Mouse (Mus musculus) spleen, adult 2 months (tissue): Measurements from ENCODE around the gene Cybrd1. TPM values are rescaled to one million over a fixed set of nuclear protein-coding genes. Genes with fewer than 3 reads are reported as not detected.

Source experiments
- DNase-seq, 2 experiments: peaks; one replicate each; pipeline versions ENCODE4 v3.0.0 to v3.0.0-alpha.2; 2012 to 2021; ENCODE audit warnings: low spot score in 2 of 2, low read depth in 1 of 2
- H3K27ac ChIP-seq: fragments of 200-500 bp; 2 replicates; pipeline ENCODE4 v1.5.1; 2012; ENCODE audit warnings: low read length, inconsistent platforms; ENCODE audit not compliant: insufficient read depth
- H3K27me3 ChIP-seq: fragments of 200-500 bp; 2 replicates; pipeline ENCODE4 v1.6.1; 2012; ENCODE audit warnings: mild to moderate bottlenecking, moderate library complexity, low read length, inconsistent platforms; ENCODE audit not compliant: control insufficient read depth, insufficient read depth
- H3K36me3 ChIP-seq: fragments of 200-500 bp; 2 replicates; pipeline ENCODE4 v1.6.1; 2012; ENCODE audit warnings: mild to moderate bottlenecking, low read length, inconsistent platforms; ENCODE audit not compliant: control insufficient read depth, insufficient read depth
- H3K4me1 ChIP-seq: fragments of 200-500 bp; 2 replicates; pipeline ENCODE4 v1.6.1; 2011; ENCODE audit warnings: inconsistent platforms; ENCODE audit not compliant: control insufficient read depth, insufficient read depth, insufficient read length
- H3K4me3 ChIP-seq: fragments of 200-500 bp; 2 replicates; pipeline ENCODE4 v1.5.1; 2011; ENCODE audit warnings: mild to moderate bottlenecking, inconsistent platforms; ENCODE audit not compliant: insufficient read depth, insufficient read length; ENCODE audit errors: extremely low read depth
- CTCF ChIP-seq: fragments of 200-500 bp; IDR thresholded peaks from 2 replicates; pipeline ENCODE4 v1.5.1; 2011; ENCODE audit warnings: mild to moderate bottlenecking, inconsistent platforms; ENCODE audit not compliant: insufficient read depth, insufficient read length, insufficient replicate concordance; ENCODE audit errors: extremely low read depth
- POLR2A ChIP-seq: fragments of 200-500 bp; IDR thresholded peaks from 2 replicates; pipeline ENCODE4 v1.6.1; 2011; ENCODE audit warnings: low read depth, low read length, inconsistent platforms
- WGBS: fragments of 180-500 bp; shearing (Covaris S2); methylation state at CpG from one replicate; pipeline ENCODE4 v1.1.7; 2018; 5-methylcytosine and 5-hydroxymethylcytosine counted together
- polyA plus RNA-seq: library from polyadenylated mRNA; depleted of rRNA; stranded (reverse); fragments of >200 nt; gene quantifications from 2 replicates; pipeline ENCODE4 v1.2.3, GENCODE M21; 2012

Gene Cybrd1
- polyA plus RNA-seq, 1 experiment: 1.1 TPM

DNA sequence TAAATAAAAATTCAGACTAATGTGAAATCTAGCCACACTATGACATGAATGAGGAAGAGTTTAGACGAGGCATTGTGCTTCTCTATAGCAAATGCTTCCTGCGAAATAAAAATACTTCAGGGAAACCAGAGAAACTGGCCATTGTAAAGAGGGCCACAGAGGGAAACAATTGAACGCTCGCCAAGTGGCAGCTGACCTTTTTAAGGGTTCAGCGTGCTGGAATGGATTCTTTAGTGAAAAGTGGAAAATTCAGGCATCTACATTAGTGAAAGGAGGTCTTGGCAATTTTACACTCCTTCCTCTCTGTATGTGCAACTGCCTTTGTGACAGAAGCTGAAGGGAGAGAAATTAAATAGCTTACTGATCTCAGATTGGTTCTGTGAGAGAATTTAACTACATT is 3.7 kb downstream of the Cybrd1 start:
- 52% methylated on average over 5 of the region's 5 CpGs for WGBS
- H3K27ac ChIP-seq: no peak overlapping the region
- TF ChIP-seq CTCF (no peak), POLR2A (no peak)

DNA sequence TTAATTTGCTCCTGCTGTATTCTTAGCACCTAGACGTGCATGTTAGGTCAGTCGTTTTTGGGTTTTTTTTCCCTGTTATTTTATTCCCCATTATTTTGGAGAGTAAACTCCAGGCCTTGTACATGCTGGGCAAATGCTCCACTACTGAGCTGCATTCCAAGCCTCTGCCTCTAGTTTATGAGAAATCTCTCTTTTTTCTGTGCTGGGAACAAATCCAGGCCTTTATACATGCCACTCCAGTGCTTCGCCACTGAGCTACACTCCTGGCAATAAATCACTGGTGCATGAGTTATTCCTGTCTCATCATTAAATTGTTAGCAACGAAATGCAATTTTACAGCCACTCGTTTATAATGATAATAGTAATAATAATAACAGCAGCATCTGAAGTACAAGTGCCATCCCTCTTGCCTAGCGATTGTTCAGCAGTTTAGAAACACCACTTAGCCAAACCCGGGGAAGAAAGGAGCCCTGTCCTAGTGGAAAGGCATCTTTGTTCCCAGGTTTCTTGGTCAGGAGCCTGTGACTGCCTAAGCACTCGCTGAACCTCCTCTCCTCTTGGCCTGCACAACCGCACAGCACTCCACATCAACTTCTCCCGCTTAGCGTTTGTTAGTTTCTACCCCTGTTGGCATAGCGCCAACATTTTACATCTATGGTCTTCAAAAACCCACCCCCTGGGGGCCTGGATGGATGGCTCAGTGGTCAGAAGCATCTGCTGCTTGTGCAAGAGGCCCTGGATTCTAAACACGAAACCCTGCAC is 4.7 kb downstream of the Cybrd1 start:
- Histone ChIP-seq H3K27me3 (peaks cover 11% of the 10 kb centered on the region; the same call in 1 of the 2 replicates), H3K36me3 (no peaks in the 10 kb centered on the region), H3K4me3 (no peak overlapping the region), H3K4me1 (peaks cover 4% of the 10 kb centered on the region), H3K27ac (no peak overlapping the region)
- DNase-seq: no peak
- TF ChIP-seq CTCF: no peak
- TF ChIP-seq POLR2A: no peak
- WGBS: 88% methylated on average over 13 of the region's 13 CpGs

More for the DNA sequence above, 3.7 kb downstream of the Cybrd1 start:
- Histone ChIP-seq H3K4me1 (peaks cover 4% of the 10 kb centered on the region), H3K27me3 (peaks cover 12% of the 10 kb centered on the region; the same call in 1 of the 2 replicates), H3K4me3 (no peak overlapping the region), H3K36me3 (no peaks in the 10 kb centered on the region)
- DNase-seq: no peak

DNA sequence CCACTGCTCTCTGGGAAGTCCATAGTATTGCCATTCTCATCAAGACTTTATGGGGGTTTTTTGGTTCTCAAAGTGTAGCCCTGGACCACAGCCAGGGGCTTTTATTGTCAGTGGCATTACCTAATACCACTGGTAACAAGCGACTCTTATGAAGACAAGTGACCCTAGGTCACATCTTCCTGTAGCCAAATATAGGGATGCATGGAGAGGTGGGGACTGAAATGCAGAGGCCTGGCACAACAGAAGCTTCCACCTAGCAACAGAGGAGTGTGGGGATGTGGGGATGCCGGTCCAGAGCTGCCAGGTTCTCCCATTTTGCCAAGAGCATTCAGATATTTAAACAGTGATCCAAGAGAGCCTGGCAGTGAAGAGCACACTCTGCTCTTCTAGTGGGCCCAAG is 5.9 kb downstream of the Cybrd1 start:
- Histone ChIP-seq H3K36me3 (no peaks in the 10 kb centered on the region), H3K27ac (no peak overlapping the region), H3K4me1 (no peaks in the 10 kb centered on the region), H3K4me3 (no peak overlapping the region), H3K27me3 (0 out of 2 replicates have a peak, but pooled peaks cover 4% of the 10 kb centered on the region)
- TF ChIP-seq CTCF (no peak), POLR2A (no peak)
- DNase-seq: no peak
- WGBS: 83% methylated on average over 2 of the region's 2 CpGs

DNA sequence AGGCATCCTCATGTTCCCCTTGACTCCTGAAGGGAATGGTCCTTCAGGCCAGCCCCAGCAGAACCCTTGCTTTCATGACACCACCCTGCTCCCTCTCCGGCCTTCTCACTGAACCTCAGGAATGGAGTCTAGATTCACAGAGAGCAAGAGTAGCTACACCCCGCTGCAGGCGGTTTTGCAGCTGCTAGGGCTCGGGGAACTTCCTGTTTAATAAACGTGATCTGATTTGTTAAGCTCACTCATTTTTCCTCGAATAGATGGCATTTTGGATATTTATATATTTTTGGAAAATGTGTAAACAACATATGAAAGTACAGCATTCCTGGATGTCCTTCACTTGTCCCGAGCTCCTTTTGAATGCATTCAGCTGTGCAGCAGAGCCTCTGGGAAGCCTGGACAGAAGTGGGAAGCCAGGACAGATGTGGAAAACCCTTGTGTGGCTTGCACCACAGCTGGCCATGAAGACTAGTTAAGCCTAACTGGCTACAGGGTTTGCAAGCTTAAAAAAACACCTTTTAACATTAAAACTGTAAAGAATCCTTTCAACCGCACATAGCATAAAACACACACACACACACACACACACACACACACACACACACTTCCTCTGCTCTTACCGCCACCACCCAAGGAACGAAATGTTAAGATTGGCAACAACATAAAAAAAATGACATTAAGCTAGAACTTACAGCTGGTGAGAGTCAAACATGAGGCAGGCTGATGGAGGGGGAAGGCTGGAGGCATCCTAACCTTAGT is 10.2 kb downstream of the Cybrd1 start:
- 32% methylated on average over 10 of the region's 10 CpGs for WGBS
- no peak for TF ChIP-seq POLR2A
- TF ChIP-seq CTCF: no peak
- Histone ChIP-seq H3K4me3 (no peak overlapping the region), H3K27me3 (no peaks in the 10 kb centered on the region), H3K36me3 (no peaks in the 10 kb centered on the region), H3K4me1 (no peaks in the 10 kb centered on the region), H3K27ac (no peak overlapping the region)
- no peak for DNase-seq

DNA sequence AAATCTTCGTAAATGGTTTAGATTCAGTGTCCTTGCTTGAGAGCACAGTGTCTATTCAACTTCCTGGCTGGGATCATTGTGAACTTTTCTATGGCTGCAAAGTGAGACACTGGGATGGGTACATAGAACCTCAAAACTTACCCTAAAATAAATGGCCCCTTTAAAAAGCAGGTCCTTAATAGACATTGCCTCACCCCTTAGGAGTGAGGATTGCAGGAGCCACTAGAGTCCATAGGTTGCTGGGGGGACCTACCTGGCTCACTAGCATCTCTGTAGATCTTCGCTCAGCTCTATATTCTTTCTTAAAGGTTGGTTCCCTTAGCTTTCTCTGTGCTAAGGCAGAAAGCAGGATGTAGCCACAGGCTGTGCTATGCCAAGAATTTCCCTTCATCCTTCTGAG is 12.6 kb downstream of the Cybrd1 start:
- 94% methylated on average over 2 of the region's 2 CpGs for WGBS
- H3K27ac ChIP-seq: no peak overlapping the region
- H3K36me3 ChIP-seq: no peaks in the 10 kb centered on the region
- TF ChIP-seq POLR2A: no peak
- TF ChIP-seq CTCF: no peak
- DNase-seq: no peak
- no peak overlapping the region for H3K4me3 ChIP-seq
- H3K4me1 ChIP-seq: no peaks in the 10 kb centered on the region
- no peaks in the 10 kb centered on the region for H3K27me3 ChIP-seq

DNA sequence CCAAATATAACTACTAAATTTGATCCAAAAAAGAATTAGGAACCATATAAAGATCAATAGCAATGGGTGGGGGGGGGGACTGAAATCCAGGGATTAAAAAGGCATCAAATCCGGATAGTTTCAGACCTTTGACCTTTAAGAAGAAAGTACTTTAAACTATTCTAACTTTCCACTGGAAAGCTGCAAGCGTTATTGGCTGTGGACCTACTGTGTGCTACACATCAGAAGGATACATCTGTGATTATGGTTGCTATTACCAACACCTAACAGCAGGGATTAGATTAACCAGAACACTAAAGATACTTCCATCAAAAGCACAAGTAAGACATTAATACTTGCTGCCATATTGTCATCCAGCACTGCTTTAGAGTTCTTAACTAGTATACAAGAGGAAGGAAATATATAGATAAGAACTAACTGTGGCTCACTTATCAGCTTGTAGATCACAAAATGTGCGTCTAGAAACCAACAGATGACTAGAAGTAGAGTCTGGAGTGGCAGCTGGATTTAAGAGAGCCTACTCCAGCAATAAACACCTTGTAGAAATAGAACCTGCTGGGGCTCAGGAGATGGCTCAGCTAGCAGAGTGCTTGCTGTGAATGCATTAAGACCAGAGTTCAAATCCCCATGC is 14.3 kb downstream of the Cybrd1 start:
- Histone ChIP-seq H3K36me3 (no peaks in the 10 kb centered on the region), H3K27me3 (no peaks in the 10 kb centered on the region), H3K27ac (no peak overlapping the region), H3K4me1 (no peaks in the 10 kb centered on the region), H3K4me3 (no peak overlapping the region)
- TF ChIP-seq POLR2A: no peak
- TF ChIP-seq CTCF: no peak
- 70% methylated on average over 3 of the region's 3 CpGs for WGBS
- DNase-seq: no peak
